Mouse (Mus musculus): ENCODE measurements at regions not wholly inside any gene's neighbourhood (a gene's known extent, or its start where the extent isn't known, plus 50 kb on each side); places are given as distances from the start of the nearest gene placed in this dataset.
A peak's percentile ranks its signal among the peaks of the same experiment; 100 is the strongest.

GRCm38 (mm10) chr15:63191731-63192130, 653.2 kb downstream of the Gsdmc2 start:
- DNase-seq (ENCODE audit: low spot score in 2 of 2), result no peak

GRCm38 (mm10) chr15:63190086-63190485, 654.9 kb downstream of the Gsdmc2 start:
- no peak for DNase-seq (ENCODE audit: low spot score in 2 of 2)

GRCm38 (mm10) chr15:63171003-63171402, 674.0 kb downstream of the Gsdmc2 start:
- no peak for DNase-seq (ENCODE audit: low spot score in 2 of 2)

GRCm38 (mm10) chr15:63170171-63170570, 674.8 kb downstream of the Gsdmc2 start:
- no peak for DNase-seq (ENCODE audit: low spot score in 2 of 2)

GRCm38 (mm10) chr15:63166411-63166810, 678.6 kb downstream of the Gsdmc2 start:
- DNase-seq (ENCODE audit: low spot score in 2 of 2), result no peak

GRCm38 (mm10) chr15:63163550-63164279, 681.3 kb downstream of the Gsdmc2 start:
- no peak for DNase-seq (ENCODE audit: low spot score in 2 of 2)

- peak; percentile 8 to 14 for DNase-seq (ENCODE audit: low spot score in 2 of 2)
Observed at GRCm38 (mm10) chr15:63162881-63163549, 682.0 kb downstream of the Gsdmc2 start.

- DNase-seq (ENCODE audit: low spot score in 2 of 2), result no peak
Observed at GRCm38 (mm10) chr15:63123123-63123688, 721.8 kb downstream of the Gsdmc2 start.

- no peak for DNase-seq (ENCODE audit: low spot score in 2 of 2)
Observed at GRCm38 (mm10) chr15:63112918-63113317, 732.1 kb downstream of the Gsdmc2 start.

GRCm38 (mm10) chr15:63100093-63100492, 744.9 kb downstream of the Gsdmc2 start:
- DNase-seq (ENCODE audit: low spot score in 2 of 2), result no peak

GRCm38 (mm10) chr15:63081972-63082371, 763.0 kb downstream of the Gsdmc2 start:
- no peak for DNase-seq (ENCODE audit: low spot score in 2 of 2)

- no peak for DNase-seq (ENCODE audit: low spot score in 2 of 2)
Observed at GRCm38 (mm10) chr15:63079825-63080224, 765.2 kb downstream of the Gsdmc2 start.

- DNase-seq (ENCODE audit: low spot score in 2 of 2), result no peak
Observed at GRCm38 (mm10) chr15:63071921-63072320, 773.1 kb downstream of the Gsdmc2 start.

- no peak for DNase-seq (ENCODE audit: low spot score in 2 of 2)
Observed at GRCm38 (mm10) chr15:63067126-63067525, 777.9 kb downstream of the Gsdmc2 start.

GRCm38 (mm10) chr15:63066020-63066439, 778.9 kb downstream of the Gsdmc2 start:
- DNase-seq (ENCODE audit: low spot score in 2 of 2), result no peak

- no peak for DNase-seq (ENCODE audit: low spot score in 2 of 2)
Observed at GRCm38 (mm10) chr15:63061891-63062290, 783.1 kb downstream of the Gsdmc2 start.

GRCm38 (mm10) chr15:63060826-63061225, 784.2 kb downstream of the Gsdmc2 start:
- DNase-seq (ENCODE audit: low spot score in 2 of 2), result no peak

GRCm38 (mm10) chr15:63052570-63053255, 792.3 kb downstream of the Gsdmc2 start:
- DNase-seq (ENCODE audit: low spot score in 2 of 2), result no peak

GRCm38 (mm10) chr15:63050033-63050432, 794.9 kb downstream of the Gsdmc2 start:
- no peak for DNase-seq (ENCODE audit: low spot score in 2 of 2)

GRCm38 (mm10) chr15:63042367-63042766, 802.6 kb downstream of the Gsdmc2 start:
- no peak for DNase-seq (ENCODE audit: low spot score in 2 of 2)

GRCm38 (mm10) chr15:63036241-63036640, 808.7 kb downstream of the Gsdmc2 start:
- no peak for DNase-seq (ENCODE audit: low spot score in 2 of 2)

GRCm38 (mm10) chr15:63020826-63021225, 824.2 kb downstream of the Gsdmc2 start:
- DNase-seq (ENCODE audit: low spot score in 2 of 2), result no peak

Measured in frontal cortex, postnatal 10 days (tissue).